Mouse (Mus musculus): ENCODE results near the gene Cog4.
A peak's percentile ranks its signal among the peaks of the same experiment; 100 is the strongest.
"Not testable (repeated sequence)": the region's sequence is repeated elsewhere in the genome, so short reads cannot be mapped to it uniquely, and the experiment has no call there.

The Cog4 gene

DNA sequence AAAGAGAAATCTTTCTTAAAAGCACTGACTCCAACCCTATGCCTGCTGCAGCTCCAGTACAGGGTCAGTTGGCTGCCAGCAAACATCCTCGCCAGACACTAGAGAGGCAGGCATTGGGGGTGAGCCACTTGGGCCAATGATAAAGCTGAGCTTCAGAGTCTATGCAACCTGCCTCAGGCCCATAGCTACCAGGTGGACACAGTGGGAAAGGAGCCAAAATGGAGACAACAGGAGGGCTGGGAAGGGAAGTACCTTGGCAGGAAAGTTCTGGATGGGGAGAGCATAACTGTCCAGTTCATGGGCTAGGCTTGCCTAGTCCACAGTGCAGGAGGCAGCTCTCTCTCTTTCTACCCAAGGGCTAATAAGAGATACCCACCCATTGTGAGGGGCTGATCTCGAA, 46.5 kb downstream of the Cog4 start:
- no peak for DNase-seq

DNA sequence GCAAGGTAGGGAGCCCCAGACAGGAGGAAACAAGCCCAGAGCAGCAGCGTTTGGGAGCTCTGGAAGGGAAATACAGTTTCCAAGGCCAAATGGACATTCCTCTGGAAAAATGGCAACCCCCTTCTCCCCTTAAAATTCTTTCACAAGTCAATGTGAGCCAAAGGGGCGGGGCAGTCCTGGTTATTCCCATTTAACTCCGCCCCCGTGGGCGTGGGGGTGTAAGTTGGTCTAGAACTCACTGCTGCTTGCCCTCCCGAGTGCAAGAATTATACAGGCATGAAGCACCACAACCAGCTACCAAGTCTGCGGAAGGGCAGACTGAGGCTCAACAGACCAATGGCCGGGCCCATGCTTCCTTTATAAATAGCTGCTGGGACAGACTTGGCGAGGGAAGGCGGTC, 48.5 kb downstream of the Cog4 start:
- DNase-seq, result no peak

DNA sequence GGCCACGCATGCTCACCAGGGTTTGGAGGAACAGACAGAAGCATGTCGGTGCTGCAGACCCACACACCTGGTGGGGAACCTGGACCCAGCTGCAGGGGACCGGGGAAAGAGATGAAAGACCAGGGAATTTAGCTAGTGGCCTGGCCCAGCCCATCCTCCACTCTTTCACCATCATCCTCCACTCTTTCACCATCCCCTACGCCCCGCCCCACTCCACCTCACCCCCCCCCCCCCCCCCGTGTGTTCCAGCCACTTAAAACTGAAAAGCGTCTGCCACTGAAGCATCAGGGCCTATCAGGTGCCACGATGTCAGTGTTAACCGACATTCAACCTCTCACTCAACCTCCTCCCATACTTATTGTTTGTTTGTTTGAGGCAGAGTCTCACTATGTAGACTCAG, 48.9 kb downstream of the Cog4 start:
- DNase-seq, result no peak

DNA sequence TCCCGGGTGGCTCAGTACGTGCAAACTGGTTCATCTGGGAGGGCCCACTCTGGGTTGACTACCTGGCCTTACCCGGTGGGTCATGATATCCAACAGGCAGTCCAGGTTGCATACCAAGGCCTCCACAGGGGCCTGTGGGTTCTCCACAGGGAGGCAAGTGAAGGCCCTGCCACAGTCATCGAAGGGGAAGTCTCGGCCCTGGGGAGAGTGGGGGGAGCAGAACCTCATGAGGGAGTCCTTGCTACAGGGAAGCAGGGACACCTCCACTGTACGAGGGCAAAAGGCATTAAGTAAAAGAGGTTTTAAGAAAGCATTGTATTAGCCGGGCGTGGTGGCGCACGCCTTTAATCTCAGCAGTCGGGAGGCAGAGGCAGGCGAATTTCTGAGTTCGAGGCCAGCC, 49.4 kb downstream of the Cog4 start:
- no peak for DNase-seq

DNA sequence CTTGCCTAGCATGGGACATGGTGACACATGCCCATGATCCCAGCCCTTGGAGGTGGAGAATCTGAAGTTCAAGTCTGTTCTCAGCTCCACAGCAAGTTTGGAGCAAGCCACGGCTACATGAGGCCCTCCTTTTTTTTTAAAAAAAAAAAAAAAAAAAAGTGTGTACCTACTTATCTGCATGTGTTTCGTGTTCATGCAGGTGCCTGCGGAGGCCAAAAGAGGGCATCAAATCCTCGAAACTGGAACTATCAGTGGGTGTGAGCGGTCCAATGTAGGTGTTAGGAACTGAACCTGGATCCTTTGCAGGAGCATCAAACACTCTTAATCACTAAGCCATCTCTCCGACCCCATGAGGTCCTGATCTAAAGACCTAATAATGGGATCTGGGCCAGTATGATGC, 51.1 kb downstream of the Cog4 start:
- DNase-seq, result no peak

DNA sequence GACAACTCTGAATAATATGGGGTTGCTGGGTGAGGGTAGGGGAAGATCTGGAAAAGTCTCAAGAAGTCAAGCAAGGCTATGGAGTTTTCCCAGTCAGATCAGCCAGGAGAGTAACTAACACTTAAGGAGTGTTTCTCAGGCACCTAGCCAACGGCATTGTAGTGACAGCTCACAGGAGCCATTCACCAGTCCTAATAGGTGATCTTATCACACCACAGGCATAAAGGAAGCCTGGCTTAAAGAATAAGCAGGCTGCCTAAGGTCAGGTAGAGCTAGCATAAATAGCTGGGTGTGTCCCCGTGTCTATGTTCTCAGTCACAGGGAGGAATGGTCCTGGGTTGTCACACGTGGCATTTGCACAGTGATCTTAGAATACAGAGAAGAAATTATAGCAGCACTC, 54.7 kb downstream of the Cog4 start:
- DNase-seq, result no peak

DNA sequence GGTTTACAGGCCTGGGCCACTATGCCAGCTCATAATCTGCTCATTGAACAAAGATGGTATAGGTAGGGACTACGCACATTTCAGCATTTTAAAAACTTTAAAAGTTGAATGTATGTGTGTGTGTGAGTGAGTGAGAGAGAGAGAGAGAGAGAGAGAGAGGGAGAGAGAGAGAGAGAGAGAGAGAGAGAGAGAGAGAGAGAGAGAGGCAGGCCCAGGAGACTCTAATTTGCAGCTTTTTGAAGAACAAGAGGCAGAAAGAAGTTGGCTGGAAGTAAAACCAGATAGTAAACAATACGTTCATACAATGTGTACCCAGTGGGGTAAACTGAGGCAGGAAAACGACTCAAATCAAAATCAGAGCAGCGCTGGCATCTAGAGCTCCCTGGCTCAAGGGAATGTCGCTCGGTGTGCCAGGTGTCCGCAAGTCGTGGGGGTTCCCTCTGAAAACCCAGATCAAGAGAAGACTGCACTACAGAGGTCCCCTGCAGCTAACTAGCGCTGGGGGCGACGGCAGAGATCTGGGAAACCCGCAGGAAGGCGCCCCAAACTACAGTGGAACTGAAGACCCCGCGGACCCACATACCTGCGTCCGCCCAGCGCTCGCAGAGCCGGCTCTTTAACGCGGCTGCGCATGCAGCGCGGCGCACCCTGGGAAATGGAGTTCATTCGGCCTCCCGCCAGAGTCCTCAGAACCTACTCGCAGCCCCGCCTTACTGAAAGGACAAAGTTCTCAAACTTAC, 55.6 kb downstream of the Cog4 start, which contains the start of gene Fuk:
Fuk (minus strand) TSS at position 650 of the 740 bp plus-strand sequence.
- DNase-seq, result peak; percentile 81 to 90

GRCm38 (mm10) chr8:110902579-110902965, 56.2 kb downstream of the Cog4 start:
- no peak for DNase-seq

GRCm38 (mm10) chr8:110905404-110905803, 59.0 kb downstream of the Cog4 start:
- no peak for DNase-seq

- DNase-seq, result no peak
Observed at GRCm38 (mm10) chr8:110906682-110907081, 60.3 kb downstream of the Cog4 start.

- DNase-seq, result not testable (repeated sequence)
Observed at GRCm38 (mm10) chr8:110909850-110910249, 63.5 kb downstream of the Cog4 start.

DNA sequence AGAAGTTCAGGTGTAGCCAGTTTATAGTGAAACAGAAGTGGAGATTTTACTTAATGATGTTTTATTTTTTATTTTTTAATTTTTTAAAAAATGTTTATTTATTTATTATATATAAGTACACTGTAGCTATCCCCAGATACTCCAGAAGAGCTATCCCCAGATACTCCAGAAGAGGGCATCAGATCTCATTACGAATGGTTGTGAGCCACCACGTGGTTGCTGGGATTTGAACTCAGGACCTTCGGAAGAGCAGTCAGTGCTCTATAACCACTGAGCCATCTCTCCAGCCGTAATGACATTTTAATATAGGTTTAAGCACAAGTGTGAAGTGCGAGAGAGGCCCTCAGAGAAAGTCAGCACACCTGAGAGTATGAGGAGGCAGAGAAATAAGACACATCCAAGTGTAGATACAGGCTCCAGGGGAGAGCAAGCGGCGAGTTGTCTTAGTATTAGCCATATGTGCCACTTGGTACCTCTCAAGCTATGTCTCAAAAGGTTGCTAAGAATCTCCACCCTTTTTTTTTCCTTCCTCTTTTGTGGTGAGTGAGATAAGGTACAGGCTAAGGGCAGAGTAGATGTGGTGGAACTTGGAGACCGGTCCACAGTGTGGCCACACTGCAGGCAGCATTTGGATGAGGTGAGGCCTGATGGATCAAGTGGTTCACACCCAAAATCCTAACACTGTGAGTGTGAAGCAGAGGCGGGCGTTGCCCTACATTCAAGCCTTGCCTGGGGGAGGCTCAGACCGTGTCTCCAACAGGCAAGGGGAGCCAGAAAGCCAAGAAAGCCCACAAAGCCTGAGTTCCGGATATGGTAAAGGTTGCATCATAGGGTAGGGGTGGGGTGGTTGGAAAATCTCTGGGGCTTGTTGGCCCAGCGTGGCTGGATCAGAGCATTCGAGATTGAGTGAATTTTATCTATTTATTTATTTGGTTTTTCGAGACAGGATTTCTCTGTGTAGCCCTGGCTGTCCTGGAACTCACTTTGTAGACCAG, 65.5 kb downstream of the Cog4 start:
- no peak for DNase-seq

DNA sequence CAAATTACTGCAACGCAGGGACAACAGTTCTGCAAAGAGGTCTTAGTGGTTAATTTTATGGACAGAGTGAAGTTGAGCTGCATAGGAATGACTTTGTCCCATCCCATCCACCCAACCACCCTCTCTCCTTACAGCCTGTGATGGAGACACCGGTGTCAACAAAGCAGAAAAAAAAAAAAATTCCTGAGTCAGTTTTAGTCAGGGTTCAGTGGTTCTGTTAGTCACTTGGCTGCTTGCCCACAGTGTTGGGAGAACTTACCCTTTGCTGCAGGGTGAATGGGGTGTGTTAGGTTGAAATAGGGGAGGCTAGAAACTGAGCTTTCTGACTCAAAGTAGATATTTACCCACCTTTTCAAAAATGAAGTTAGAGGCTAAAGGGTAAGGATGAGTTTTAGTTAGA, 71.0 kb downstream of the Cog4 start:
- peak; percentile 91 to 93 for DNase-seq

- DNase-seq, result no peak
Observed at GRCm38 (mm10) chr8:110918027-110918426, 71.6 kb downstream of the Cog4 start.

- no peak for DNase-seq
Observed at GRCm38 (mm10) chr8:110918460-110918859, 72.1 kb downstream of the Cog4 start.

GRCm38 (mm10) chr8:110919341-110920031, 73.1 kb downstream of the Cog4 start, which contains the start of gene St3gal2:
St3gal2 (plus strand) TSS chr8:110919922.
- peak; percentile 80 to 88 for DNase-seq

- DNase-seq, result peak in 1 of 2 experiments; percentile 38
Observed at GRCm38 (mm10) chr8:110920032-110920772, 73.8 kb downstream of the Cog4 start.

GRCm38 (mm10) chr8:110920773-110921277, 74.4 kb downstream of the Cog4 start:
- no peak for DNase-seq

DNA sequence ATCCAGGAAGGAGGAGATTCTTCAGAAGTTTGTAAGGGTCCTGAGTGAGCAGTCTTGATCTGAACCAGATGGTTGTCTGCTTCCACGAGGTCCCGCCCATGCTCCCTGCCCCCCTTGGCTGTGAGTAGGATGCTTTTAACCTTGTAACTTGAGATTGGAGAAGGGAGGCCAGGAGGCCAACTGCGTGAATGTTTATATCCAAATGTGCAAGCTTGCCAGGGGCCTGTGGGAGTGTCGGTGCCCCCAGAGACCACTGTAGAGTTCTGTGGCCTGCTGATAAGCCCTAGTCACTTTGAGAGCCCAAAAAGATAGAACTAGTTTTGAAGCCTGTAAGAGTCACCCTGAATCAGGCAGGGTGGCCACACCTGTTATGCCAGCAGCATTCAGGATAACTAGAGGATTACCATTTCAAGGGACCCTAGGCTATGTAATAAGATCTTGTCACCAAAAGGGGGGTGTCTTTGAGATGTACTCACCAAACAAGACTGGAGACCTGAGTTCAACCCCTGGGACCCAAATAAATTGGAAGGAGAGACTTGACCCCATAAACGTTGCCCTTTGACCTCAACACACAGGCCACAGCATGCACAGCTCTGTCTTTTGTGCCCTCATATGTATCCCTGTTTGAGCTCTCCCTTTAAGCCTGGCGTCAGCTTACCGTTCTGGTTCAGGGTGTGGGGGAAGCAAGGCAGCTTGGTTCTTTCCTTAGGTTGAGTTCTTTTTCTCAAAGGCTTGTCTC, 75.3 kb downstream of the Cog4 start:
- peak in 1 of 2 experiments; percentile 37 for DNase-seq

GRCm38 (mm10) chr8:110925691-110926140, 79.3 kb downstream of the Cog4 start:
- DNase-seq, result no peak

GRCm38 (mm10) chr8:110926690-110927089, 80.3 kb downstream of the Cog4 start:
- DNase-seq, result no peak

Measured in kidney, adult 8-10 months (tissue).